11 mouse cellular contexts compared by ENCODE assay signal in the genomic region with DNA sequence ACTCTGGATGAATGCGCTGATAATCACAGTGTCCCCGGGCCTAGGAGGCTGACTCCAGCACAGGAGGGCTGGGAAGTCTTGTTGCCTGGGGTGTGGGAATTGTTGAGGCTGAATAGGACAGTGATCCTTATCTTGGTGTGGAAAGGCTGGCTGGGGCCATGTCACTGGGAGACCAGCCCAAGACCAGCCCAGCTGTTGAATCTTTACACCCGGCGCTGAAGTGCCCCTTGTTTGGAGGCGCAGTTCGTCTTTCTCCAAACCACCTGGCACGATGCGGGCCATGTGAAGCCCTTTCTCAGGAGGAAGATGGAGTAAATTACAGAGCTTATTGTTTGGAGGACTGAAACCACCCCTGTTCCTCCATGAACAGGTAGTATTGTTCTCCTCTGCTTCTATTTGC. TPM values are rescaled to one million over a fixed set of nuclear protein-coding genes. Genes with fewer than 3 reads are reported as not detected.
A peak's percentile ranks its signal among the peaks of the same experiment; 100 is the strongest.
DNase-seq lines count a peak whose midpoint lies in the region; ATAC-seq and TF ChIP-seq lines count a peak whose summit lies in the region.
"Had no signal": no experiment of that assay in that cellular context is flagged by ENCODE, and none has a peak within 500 bp of the region (broad histone marks: within the 10 kb centered on the region; RNA-seq: fewer than 3 reads in every experiment).

No protein-coding gene starts in this region.

- peak overlapping the region; percentile 33; the same call in 1 of the 2 replicates for H3K4me2 ChIP-seq in heart, embryonic 13.5 days
- no peak overlapping the region for H3K4me2 ChIP-seq in limb, embryonic 12.5 days
- no peak overlapping the region for H3K4me2 ChIP-seq in embryonic facial prominence, embryonic 12.5 days (replicated peaks)
- H3K4me2 ChIP-seq in midbrain, postnatal 0 days (ENCODE audit: low read depth, low read length, poor library complexity, severe bottlenecking) = no peak overlapping the region

- H3K27me3 ChIP-seq in heart, embryonic 13.5 days (replicated peaks) = no peaks in the 10 kb centered on the region
- peaks cover 1% of the 10 kb centered on the region; the same call in 1 of the 2 replicates for H3K27me3 ChIP-seq in limb, embryonic 12.5 days
- peaks cover 3% of the 10 kb centered on the region; the same call in 1 of the 2 replicates for H3K27me3 ChIP-seq in limb, embryonic 10.5 days (ENCODE audit: low read depth, poor library complexity, severe bottlenecking)
- no peaks in the 10 kb centered on the region for H3K27me3 ChIP-seq in embryonic facial prominence, embryonic 12.5 days
- no peaks in the 10 kb centered on the region for H3K27me3 ChIP-seq in midbrain, postnatal 0 days (ENCODE audit: insufficient read depth, low read length)

- DNase-seq in heart, adult 9 months (ENCODE audit: low spot score in 2 of 2) = no peak
- DNase-seq in limb, embryonic 10.5 days (ENCODE audit: low spot score) = no peak
- no peak for DNase-seq in midbrain, postnatal 0 days (ENCODE audit: low spot score)
- DNase-seq in embryo, embryonic 10.5 days (ENCODE audit: low spot score) = no peak
- DNase-seq: adrenal gland, adult 8-10 months; spleen, adult 18-20 months had no signal

- TF ChIP-seq CTCF in midbrain, postnatal 0 days (IDR thresholded peaks at IDR 0.05) = no peak

- no peaks in the 10 kb centered on the region for H3K9me3 ChIP-seq in heart, embryonic 13.5 days
- H3K9me3 ChIP-seq in limb, embryonic 12.5 days = no peaks in the 10 kb centered on the region
- no peaks in the 10 kb centered on the region for H3K9me3 ChIP-seq in limb, embryonic 10.5 days (replicated peaks)
- no peaks in the 10 kb centered on the region for H3K9me3 ChIP-seq in embryonic facial prominence, embryonic 12.5 days
- no peaks in the 10 kb centered on the region for H3K9me3 ChIP-seq in midbrain, postnatal 0 days (ENCODE audit: low read length)

- H3K4me1 ChIP-seq in heart, embryonic 13.5 days = peaks cover 71% of the 10 kb centered on the region
- peaks cover 64% of the 10 kb centered on the region for H3K4me1 ChIP-seq in limb, embryonic 12.5 days (replicated peaks)
- peaks cover 72% of the 10 kb centered on the region for H3K4me1 ChIP-seq in limb, embryonic 10.5 days
- H3K4me1 ChIP-seq in embryonic facial prominence, embryonic 12.5 days = peaks cover 40% of the 10 kb centered on the region
- H3K4me1 ChIP-seq in midbrain, postnatal 0 days (ENCODE audit: insufficient read depth, low read length) = peaks cover 16% of the 10 kb centered on the region

- H3K27ac ChIP-seq in heart, embryonic 13.5 days (replicated peaks) = peak overlapping the region; percentile 74
- 0 out of 2 replicates have a peak overlapping the region, but pooled peaks have one; percentile 23 for H3K27ac ChIP-seq in limb, embryonic 12.5 days
- H3K27ac ChIP-seq in limb, embryonic 10.5 days = no peak overlapping the region
- H3K27ac ChIP-seq in embryonic facial prominence, embryonic 12.5 days = 0 out of 2 replicates have a peak overlapping the region, but pooled peaks have one; percentile 12
- H3K27ac ChIP-seq in midbrain, postnatal 0 days (ENCODE audit: low read depth, low read length) = peak overlapping the region; percentile 70

- no peak for ATAC-seq in heart, embryonic 13.5 days (ENCODE audit: extremely low read depth, insufficient number of reproducible peaks, low FRiP score, low TSS enrichment)
- ATAC-seq in limb, embryonic 12.5 days (ENCODE audit: insufficient number of reproducible peaks, insufficient read depth, low FRiP score, low TSS enrichment, low read depth) = no peak
- ATAC-seq in embryonic facial prominence, embryonic 12.5 days (ENCODE audit: insufficient number of reproducible peaks, insufficient read depth, low FRiP score, low TSS enrichment) = no peak
- ATAC-seq in midbrain, postnatal 0 days (ENCODE audit: low FRiP score) = no peak
- ATAC-seq: forebrain, embryonic 16.5 days had no signal

- H3K36me3 ChIP-seq in heart, embryonic 13.5 days = peaks cover 20% of the 10 kb centered on the region
- peaks cover 66% of the 10 kb centered on the region for H3K36me3 ChIP-seq in limb, embryonic 12.5 days
- peaks cover 70% of the 10 kb centered on the region for H3K36me3 ChIP-seq in limb, embryonic 10.5 days
- peaks cover 37% of the 10 kb centered on the region for H3K36me3 ChIP-seq in embryonic facial prominence, embryonic 12.5 days
- H3K36me3 ChIP-seq in midbrain, postnatal 0 days (ENCODE audit: insufficient read depth, low read length) = no peaks in the 10 kb centered on the region

- 52% methylated on average over 8 of the region's 8 CpGs for WGBS in heart, embryonic 13.5 days
- WGBS in limb, embryonic 12.5 days = 75% methylated on average over 8 of the region's 8 CpGs
- 81% methylated on average over 8 of the region's 8 CpGs for WGBS in limb, embryonic 10.5 days
- WGBS in embryonic facial prominence, embryonic 12.5 days = 52% methylated on average over 8 of the region's 8 CpGs
- WGBS in midbrain, postnatal 0 days = 64% methylated on average over 8 of the region's 8 CpGs

- peak overlapping the region; percentile 55; the same call in 1 of the 2 replicates for H3K9ac ChIP-seq in heart, embryonic 13.5 days
- no peak overlapping the region for H3K9ac ChIP-seq in limb, embryonic 12.5 days (replicated peaks)
- H3K9ac ChIP-seq in embryonic facial prominence, embryonic 12.5 days = no peak overlapping the region
- H3K9ac ChIP-seq in midbrain, postnatal 0 days (replicated peaks; ENCODE audit: low read length, poor library complexity, severe bottlenecking) = no peak overlapping the region

- H3K4me3 ChIP-seq in heart, embryonic 13.5 days = no peak overlapping the region
- H3K4me3 ChIP-seq in limb, embryonic 12.5 days (replicated peaks) = no peak overlapping the region
- no peak overlapping the region for H3K4me3 ChIP-seq in limb, embryonic 10.5 days
- H3K4me3 ChIP-seq in embryonic facial prominence, embryonic 12.5 days = no peak overlapping the region
- H3K4me3 ChIP-seq in midbrain, postnatal 0 days (ENCODE audit: low read depth, low read length) = no peak overlapping the region
- H3K4me3 ChIP-seq: myocyte had no signal

RNA-seq across cellular contexts. Expression of gene Tcf7l2, which starts 15.1 kb away (rescaled TPM):
- 42.6 and 43.8 TPM in 2 replicates for polyA plus RNA-seq in heart, embryonic 13.5 days (2015; fragmentation: Nextera tagmentation; extraction: Ambion mirVana)
- 189 and 195 TPM in 2 replicates for polyA plus RNA-seq in limb, embryonic 12.5 days (2016; fragmentation: Nextera tagmentation; extraction: Ambion mirVana)
- polyA plus RNA-seq in limb, embryonic 10.5 days (2016; fragmentation: Nextera tagmentation; extraction: Ambion mirVana) = 96.4 and 166 TPM in 2 replicates
- 137 and 148 TPM in 2 replicates for polyA plus RNA-seq in embryonic facial prominence, embryonic 12.5 days (2016; fragmentation: Nextera tagmentation; extraction: Ambion mirVana)
- total RNA-seq in midbrain, postnatal 0 days (2014; rRNA removed) = 67.2 and 86.1 TPM in 2 replicates
- 763 and 861 TPM in 2 replicates for polyA plus RNA-seq in midbrain, postnatal 0 days (2015; fragmentation: Nextera tagmentation; extraction: Ambion mirVana)
